Mouse (Mus musculus) adrenal gland, postnatal 4 days (tissue): Measurements from ENCODE around the gene Nisch. TPM values are rescaled to one million over a fixed set of nuclear protein-coding genes. Genes with fewer than 3 reads are reported as not detected.

Experiments used
- DNase-seq, 2 experiments: peaks; one replicate each; pipeline ENCODE4 v3.0.0; 2021 to 2022; ENCODE audit warnings: low spot score in 2 of 2, mixed read lengths in 2 of 2
- total RNA-seq, 2 experiments: library from RNA; stranded (reverse); gene quantifications; 2 replicates each; pipeline ENCODE4 v1.2.3; 2021

Nisch gene
- total RNA-seq, 2 experiments from 2014 or later = 496 to 522 TPM

DNA sequence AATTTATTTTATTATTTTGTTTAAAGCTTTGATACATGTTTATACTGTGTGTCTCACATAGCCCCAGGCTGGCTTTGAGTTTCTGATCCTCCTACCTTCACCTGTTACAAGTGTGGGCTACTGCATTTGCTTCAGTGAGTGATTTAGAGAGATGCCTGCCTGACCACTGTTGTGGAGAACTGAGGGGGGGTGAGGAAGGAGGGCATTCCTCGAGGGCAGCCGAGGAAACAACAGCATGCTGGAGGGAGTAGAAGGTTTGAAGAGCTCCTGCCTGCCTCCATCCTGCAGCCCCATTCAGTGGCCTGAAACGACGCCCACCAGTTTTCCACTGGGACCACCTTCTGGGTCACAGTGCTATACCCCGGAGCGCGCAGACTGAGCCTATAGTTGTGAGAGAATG lies 51.3 kb downstream of the Nisch start:
- DNase-seq = no peak

DNA sequence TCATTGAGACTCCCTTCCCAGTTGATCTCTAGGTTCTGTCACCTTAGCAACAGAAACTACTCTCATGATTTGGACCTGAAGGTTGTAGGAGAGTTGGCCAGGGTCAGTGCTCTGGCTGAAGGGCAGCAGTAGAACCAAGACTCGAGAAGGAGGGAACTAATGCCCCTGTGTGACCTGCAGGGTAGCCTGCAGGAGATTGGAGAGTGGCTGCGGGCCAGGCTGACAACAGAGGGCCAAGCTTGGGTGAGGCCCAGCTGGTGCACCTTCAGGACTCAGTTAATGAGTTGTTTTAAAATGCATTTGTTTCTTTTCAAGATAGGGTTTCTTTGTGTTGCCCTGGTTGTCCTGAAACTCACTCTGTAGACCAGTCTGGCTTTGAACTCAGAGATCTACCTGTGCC lies 51.7 kb downstream of the Nisch start:
- DNase-seq = no peak

DNA sequence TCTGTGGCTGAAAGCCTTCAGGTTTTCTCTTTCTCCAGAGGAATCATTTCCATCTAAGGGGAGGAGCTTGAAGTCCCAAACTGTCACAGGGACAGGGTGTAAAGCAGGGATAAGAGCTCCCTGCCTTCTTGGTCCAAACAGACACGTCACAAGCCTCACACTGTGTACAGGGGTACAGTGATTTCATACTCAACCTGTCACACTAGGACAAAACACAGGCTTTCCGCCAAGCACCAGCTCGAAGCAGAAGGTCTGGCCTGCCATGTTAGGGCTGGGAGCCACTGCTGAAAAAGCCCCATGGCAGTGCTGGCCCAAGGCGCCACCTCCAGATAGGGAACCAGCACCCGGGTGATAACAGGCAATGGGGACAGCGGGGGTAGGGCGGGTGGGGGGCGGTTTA lies 52.7 kb downstream of the Nisch start:
- no peak for DNase-seq

DNA sequence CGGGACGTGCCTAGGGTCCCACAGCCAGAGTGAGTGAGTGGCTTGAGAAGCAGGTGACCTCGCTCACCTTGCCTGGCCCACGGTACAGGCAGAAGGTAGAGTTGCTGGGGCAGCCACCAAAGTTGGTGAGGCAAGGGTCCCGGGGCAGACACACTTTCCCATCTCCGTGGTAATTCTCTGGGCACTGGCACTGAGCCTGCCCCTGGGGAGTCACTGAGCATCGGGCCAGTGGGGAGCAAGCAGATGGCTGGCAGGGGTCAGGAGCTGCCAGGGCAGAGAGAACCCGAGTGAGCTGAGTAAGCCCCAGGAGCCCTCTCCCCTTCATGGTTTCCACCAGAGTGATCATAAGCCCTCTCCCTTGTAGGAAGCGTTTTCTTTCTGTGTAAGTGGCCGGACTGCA lies 55.1 kb downstream of the Nisch start:
- DNase-seq = no peak

DNA sequence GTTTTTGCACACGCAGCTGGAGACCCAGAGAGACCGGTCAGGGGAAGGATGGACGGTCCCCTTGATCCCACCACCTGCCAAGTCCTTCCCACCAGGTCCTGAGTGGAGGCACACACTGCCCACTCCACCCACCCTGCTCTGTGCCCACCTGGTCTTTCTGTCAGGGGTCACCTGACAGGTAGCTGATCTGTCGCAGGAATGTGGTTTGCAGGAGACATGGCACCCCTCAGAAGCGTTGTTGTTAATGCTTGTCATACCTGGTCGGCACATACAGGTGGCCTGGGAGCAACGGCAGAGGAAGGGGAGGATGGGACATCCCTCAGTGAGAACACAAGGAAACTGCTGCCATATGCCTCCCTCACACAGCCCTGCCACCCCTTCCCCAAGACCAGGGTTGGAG lies 55.6 kb downstream of the Nisch start:
- DNase-seq = no peak

DNA sequence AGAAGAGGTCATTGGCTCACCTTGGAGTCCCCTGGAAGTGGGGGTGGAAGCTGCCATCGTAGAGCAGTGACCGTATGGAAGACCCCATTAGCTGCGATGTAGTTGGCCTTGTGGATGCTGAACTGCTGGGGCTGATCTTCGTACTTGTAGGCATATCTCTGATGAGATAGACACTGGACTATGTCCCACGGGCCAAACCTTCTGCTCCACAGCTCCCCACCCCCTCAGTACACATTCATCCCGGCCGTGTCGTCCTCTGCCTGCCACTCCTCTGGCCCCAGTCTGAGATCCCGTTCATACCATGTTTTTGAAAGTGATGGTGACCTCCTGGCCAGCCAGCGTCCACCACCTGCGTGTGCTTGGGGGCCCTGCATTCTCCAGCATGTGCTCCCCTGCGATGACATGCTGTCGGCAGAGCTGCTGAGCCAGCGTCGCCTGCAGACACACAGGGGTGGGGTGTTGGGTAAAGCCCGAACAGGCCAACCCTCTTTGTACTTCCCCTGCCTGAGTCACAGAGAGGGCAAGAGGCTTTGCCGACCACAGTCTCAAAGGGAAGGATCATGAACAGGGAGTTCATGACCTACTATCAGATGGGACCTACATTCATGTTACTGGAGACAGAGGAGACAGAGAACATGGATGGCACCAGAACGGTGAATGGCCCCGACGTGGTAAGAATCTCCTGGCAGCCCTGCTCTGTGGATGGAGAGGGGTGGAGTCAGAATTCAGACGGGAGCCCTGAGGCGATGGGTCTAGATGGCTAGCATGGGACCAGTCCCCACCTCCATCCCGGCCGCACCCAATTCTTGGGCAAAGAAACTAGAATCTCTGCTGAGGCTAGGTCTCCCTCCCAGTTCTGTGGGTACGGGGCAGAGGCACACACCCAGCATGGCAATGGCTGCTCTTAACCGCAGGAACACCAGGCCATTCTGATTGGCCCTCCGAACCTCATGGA lies 56.3 kb downstream of the Nisch start:
- no peak for DNase-seq

DNA sequence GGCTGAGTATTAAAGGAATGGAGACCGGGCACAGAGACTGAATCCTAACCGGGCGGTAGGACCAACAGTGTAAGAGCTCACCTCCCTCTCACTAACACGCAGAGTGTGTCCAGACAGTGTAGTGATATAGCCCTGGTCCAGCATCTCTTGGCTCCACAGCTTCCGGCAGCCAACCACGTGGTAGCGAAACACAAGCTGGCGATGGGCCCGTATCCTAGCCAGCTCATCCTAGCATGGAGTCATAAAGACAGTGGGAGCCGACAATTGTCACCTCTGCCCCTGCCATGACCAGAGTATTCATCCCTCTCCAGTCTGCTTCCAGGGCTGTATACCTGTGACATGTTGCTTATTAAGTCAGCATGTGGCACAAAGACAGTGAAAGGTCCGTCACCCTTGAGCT lies 71.1 kb downstream of the Nisch start:
- DNase-seq = no peak

DNA sequence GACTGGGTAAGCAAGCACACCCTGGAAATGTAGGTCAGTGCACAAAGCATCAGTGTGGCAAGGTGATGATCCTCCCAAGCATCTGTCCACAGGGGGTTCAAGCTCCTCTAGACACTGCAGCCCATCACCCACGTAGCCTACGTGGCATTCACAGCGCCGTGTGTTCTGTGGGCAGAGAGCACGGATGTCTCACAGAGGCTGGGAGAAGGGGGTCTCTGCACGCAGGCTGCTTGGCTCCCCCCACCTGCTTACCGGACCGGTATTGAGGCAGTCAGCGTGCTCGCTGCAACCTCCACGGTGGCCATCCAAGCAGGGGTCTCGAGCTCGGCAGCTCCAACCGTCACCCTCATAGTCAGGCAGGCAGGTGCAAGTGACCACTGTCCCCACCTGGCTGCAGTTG lies 75.7 kb downstream of the Nisch start:
- DNase-seq = no peak

DNA sequence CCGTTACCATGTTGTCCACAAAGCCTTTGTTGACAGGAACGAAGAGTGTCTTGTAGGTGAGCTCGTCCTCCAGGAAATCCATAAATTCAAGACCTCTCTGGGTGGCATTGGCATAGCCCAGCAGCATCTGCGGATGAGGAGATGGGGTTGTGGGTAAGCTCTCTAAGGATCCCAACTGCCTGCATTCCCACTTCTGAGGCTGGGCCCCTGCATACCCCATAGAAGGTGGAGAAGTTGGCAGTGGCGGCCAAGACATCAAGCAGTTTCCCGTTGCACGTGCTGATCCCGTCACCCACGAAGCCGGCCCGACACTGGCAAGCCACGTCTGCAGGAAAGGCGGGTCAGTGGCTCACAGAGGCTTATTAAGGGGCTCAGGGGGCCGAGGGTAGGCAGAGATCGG lies 76.6 kb downstream of the Nisch start:
- DNase-seq = no peak

DNA sequence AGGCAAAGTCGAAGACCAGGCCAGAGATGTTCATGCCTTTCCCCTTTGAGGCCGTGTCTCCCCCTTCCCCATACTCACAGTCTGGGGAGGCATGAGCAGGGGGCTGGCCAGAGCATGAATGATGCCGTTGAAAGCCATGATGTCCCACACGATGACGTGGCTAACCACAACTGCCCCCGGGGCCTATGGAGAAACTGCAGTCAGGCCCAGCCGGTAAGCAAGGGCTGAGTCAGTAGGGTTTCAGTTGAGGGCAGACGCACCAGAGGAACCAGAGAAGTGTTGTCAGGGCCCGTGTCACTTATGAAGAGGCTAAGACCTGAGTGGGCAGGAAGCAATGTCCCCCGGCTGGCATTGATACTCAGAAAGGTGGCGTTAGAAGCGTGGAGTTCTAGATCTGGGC lies 77.1 kb downstream of the Nisch start:
- no peak for DNase-seq

DNA sequence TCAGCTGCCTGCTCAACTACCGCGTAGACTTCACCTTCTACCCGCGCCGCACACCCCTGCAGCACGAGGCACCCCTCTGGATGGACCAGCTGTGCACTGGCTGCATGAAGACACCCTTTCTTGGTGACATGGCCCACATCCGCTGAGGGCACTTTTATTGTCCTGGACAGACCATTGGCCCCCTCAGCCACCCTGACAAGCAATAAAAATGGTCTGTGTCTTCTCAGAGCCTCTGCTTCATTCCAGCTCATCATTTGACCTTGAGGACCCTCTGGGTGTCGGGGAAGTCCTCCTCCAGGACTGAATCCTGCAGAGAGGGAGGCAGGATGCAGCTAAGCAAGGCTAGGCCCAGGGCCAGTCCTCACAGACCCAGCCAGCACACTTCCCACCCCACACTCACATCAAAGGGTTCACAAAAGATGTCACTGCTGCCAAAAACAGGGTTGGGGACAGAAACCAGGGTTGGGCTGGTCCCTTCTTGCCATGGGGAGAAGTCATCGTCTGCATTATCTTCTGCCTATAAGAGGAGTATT lies 77.8 kb downstream of the Nisch start:
- DNase-seq = no peak

DNA sequence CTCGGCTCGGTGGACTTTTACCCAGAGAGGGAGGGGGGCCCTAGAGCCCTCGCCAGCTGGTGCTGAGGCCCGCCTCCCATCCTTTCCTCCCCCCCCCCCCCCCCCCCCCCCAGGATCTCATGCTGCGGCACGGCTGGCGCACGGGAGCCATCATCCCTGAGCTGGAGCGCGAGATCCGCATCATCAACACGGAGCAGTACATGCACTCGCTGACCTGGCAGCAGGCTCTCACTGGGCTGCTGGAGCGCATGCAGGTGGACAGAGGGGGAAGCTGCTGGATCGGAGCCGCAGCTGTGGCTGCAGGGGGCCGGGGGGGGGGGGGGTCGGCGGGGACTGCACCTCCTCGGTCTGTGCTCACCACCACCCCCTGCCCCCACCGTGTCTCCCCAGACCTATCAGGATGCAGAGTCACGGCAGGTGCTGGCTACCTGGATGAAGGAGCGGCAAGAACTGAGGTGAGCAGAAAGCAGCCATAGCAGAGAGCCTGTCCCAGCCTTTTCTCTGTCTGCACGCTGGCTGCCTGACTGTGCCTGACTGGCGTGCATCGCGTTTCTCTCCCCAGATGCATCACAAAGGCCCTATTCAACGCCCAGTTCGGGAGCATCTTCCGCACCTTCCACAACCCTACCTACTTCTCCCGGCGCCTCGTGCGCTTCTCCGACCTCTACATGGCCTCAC lies 78.4 kb downstream of the Nisch start:
- no peak for DNase-seq

DNA sequence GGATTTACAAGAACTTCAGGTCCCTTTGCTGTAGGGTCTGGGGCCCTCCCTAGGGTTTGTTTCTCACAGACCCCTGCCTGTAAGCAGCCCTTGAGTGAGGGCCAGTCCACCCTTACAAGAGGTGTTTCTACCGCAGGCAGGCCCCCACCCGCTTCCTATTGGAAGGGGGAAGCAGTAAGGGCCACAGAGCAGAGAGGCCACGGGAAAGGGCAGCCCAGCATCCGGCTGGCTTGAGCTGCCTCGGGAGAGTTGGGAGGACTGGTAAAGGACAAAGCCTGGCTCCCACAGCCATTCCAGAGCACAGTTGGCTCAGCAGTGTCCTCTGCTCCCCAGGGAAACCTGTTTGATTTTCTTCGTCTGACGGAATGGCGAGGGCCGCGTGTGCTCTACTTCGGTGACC lies 79.0 kb downstream of the Nisch start:
- DNase-seq = no peak

DNA sequence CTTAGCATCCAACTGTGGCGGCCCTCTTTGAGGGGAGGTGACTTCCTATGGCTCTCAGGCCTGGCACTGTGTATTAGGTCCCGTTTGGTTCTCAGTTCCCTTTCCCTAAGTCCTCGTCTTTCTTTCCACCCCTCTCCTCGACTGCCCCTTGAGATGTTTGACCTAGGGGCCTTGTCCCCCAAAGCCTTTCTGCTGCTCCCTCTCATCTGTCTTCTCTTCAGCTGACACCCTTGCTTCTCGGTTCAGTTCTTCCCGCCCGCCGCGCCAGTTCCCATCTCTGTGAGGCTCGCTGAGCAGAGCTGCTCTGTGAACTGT lies 79.5 kb downstream of the Nisch start:
- no peak for DNase-seq

DNA sequence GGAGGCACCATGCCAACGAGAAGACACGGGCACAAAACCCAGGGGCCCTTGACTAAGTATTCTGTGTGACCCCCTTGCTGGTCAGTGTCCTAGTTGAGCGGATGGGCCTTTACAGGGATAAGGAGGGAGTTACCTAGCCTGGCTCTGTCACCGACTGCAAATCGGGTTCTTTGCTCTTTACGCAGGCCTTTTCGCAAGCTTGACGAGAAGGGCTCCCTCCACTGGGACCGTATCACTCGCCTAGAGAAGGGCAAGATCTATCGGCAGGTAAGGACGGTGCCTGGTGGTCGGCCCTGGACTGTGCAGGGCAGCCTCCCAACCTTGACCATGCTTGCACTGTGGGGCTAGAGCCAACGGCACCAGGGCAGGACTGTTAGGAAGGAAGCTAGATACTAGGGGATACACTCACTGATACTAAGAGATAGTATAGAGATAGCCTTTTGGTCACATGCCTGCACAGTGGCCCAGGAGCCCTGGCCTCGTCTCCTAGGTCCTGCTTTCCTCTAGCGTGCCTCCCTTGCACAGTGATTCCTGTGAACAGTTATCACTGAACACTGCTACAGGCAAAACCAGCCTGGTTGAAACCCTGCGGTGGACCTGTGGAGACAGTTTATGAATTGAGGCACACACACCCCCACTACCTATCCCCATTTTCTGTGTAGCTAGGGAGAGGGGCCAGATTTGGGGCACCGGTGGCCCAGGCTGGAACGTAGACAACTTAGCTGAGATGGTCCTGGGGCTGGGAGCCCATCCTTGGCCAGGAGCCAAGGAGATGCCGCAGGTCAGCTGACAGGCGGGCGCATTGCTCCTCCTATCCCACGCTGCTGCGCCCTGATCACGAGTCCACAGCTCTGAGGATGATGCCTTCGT lies 80.1 kb downstream of the Nisch start:
- no peak for DNase-seq

DNA sequence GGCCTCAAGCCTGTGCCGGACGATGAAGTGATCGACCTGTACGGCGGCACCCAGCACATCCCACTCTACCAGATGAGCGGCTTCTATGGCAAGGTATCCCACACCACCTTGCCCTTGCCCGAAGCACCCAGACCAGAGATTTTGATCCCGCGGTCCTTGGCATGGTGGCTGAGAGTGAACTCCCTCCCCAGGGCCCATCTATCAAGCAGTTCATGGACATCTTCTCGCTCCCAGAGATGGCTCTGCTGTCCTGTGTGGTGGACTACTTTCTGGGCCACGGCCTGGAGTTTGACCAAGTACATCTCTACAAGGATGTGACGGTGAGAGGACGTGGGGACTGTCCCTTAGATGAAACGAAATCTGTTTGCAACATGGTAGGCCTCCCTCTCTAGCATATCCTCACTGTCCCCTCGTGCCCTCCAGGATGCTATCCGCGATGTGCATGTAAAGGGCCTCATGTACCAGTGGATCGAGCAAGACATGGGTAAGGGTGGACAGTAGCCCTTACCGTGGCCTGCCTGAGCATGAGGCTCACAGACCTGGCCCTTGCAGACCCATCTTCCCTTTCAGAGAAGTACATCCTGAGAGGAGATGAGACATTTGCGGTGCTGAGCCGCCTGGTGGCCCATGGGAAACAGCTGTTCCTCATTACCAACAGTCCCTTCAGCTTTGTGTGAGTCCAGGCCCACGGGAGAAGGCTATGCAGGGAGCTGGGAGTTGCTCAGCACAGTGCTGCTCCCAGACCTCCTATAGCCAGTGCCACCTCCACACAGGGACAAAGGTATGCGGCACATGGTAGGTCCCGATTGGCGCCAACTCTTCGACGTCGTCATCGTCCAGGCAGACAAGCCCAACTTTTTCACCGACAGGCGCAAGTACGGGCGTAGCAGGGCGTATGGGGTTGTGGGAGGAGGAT lies 81.0 kb downstream of the Nisch start:
- no peak for DNase-seq

DNA sequence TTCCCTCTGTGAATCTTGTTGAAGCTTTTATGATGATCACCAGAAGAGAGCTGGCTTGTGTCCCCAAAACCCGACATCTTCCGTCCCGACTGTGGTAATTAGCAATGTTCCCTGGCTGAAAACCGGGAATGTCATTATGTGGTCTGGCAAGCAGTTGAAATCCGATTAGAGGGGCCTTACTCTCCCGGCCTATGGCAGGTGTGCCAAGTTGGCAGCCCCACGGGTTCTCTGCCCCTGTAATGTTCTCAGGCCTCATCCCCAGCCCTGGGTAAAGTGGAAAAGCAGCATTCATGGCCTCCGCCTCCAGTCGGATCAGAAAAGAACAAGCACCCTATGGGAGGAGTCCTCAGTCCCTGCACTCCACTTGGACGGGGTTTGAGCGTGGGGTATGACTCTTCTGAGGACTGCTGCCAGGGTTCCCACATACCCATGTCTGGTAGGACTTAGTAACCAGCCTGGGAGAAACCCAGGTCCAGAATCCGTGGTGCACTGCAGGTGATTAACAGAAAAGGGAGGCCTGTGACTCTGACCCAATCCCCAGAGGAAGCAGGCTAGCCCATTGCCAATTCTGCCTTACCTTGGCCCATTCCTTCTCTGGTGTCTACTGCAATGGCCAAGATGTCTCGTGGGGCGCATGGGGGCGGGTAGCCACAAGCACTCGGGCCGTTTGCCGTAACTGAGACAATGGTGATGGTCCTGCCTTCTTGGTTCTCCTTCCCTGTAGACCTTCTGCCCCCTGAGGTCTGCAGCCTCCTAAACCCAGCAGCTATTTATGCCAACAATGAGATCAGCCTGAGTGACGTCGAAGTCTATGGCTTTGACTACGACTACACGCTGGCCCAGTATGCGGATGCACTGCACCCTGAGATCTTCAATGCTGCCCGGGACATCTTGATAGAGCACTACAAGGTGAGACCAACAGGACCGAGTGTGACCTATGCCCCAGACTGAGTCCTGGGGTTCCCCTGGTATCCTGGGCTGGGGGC lies 82.4 kb downstream of the Nisch start:
- DNase-seq = no peak

DNA sequence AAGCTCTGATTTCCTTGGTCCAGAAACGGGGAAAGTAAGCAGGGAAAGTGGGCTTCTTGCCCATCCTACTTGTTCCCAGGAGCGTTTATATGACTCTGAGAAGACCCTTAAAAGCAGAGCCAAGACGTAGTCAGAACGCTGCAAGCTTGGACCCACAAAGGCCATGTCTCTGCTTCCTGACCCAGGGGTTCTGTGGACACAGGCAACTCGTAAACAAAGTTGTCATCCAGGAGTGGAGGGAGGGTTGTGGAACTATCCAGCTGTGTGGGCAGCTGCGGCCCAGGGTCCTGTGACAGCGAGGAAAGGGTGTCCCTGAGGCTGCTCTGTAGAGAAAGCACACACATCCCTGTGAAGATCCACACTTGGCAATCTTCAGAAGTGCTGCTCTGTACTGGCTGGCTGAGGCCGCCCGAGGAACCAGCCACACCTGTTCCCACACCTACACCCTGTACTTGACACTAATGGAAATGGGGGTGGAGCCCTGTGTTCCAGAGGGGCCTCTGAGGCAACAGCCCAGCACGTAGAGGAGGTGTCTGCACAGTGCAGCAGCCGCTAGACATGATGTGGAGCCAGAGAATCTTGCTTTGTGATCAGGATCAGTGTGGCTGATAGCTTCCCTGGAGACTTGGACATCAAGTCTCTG lies 83.6 kb downstream of the Nisch start:
- DNase-seq = no peak

DNA sequence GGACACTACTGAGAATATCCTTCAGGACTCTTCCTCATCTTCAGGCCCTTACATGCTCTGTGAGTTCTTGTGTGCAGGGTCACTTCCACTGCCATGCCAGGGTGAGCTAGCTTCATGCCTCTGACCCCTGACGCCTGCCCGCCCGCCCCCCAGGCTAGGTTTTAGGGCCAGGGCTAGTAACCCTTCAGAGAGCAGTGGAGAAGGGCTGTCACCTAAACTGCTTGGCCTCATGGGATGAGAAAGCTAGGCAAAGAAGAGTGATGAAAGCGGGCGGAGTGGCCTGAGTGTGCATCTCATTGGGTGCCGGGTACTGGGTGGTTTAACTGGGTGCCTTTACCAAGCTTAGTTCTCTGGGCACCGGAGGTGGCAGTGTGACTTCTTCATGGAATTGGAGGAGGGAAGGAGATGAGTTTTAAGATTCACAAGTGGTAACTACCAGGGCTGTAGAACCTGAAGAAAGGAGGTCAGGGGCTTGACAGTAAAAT lies 84.2 kb downstream of the Nisch start:
- no peak for DNase-seq
